Mouse (Mus musculus): ENCODE measurements around the gene Ccdc115.

DNA sequence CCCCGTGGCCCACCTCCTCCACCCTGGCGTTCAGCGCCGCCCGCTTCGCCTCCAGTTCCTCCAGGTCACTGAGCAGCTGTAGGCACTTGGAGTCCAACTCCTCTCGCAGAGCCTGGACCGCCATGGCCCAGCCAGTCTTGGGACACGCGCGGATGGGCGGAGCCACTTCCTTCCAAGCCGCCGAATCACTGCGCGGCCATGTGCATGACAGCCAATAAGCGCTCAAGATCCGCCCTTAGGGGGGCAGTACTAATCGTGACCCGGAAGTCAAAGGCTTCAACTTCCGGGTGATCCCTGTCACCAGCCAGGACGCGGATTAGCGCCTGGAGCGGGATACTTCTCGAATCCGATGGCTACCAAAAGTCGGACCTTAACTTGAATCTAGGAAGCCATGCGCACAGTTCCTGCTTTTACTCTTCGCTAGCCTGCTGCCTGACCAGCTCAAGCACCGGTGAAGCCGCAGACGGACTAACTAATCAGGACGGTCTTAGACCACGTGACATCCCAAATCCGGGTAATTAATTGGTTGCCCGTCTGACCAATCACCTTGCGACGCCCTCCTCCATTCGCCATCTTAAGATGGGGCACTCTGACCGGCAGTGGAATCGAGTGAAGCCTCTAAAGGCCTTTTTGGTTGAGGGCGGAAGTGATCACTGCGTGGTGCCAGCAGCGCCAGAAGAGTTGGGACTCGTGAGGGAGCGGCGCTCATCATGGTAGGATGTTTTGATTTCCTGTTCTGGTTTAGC is at the start of gene Ccdc115, which contains the start of gene Imp4:
- TF ChIP-seq CTCF (conservative IDR thresholded peaks at IDR 0.05; ENCODE audit: low read length) (no peak), POU5F1 (IDR thresholded peaks at IDR 0.05; ENCODE audit: borderline replicate concordance, low read length) (no peak)

All from E14TG2a.4 (cell line).